Mouse (Mus musculus) midbrain, embryonic 16.5 days (tissue): ENCODE results near the gene Tcaim. TPM values are rescaled to one million over a fixed set of nuclear protein-coding genes. Genes with fewer than 3 reads are reported as not detected.
"Not testable (repeated sequence)": the region's sequence is repeated elsewhere in the genome, so short reads cannot be mapped to it uniquely, and the experiment has no call there.

Experiments used
- ATAC-seq: fragments of 200-750 bp; cut with Nextera tagmentation; 2 replicates; pipeline ENCODE4 v1.8.0; 2017; ENCODE audit warnings: moderate TSS enrichment
- H3K27ac ChIP-seq: fragments of 300-500 bp; sonication (generic); 2 replicates; pipeline ENCODE4 v1.5.1; 2014; ENCODE audit warnings: mild to moderate bottlenecking, low read length, mixed read lengths
- H3K27me3 ChIP-seq: fragments of 300-500 bp; sonication (generic); 2 replicates; pipeline ENCODE4 v1.6.1; 2014; ENCODE audit warnings: low read depth, low read length, mixed read lengths; ENCODE audit not compliant: control insufficient read depth, insufficient read depth
- H3K36me3 ChIP-seq: fragments of 300-500 bp; sonication (generic); 2 replicates; pipeline ENCODE4 v1.6.1; 2014; ENCODE audit warnings: mild to moderate bottlenecking, low read length, moderate library complexity, mixed read lengths; ENCODE audit not compliant: control insufficient read depth, insufficient read depth
- H3K4me1 ChIP-seq: fragments of 300-500 bp; sonication (generic); 2 replicates; pipeline ENCODE4 v1.6.1; 2014; ENCODE audit warnings: mild to moderate bottlenecking, low read length, mixed read lengths; ENCODE audit not compliant: control insufficient read depth, insufficient read depth
- H3K4me2 ChIP-seq: fragments of 300-500 bp; sonication (generic); 2 replicates; pipeline ENCODE4 v1.6.1; 2014; ENCODE audit warnings: mild to moderate bottlenecking, low read length, mixed read lengths
- H3K4me3 ChIP-seq: fragments of 300-500 bp; sonication (generic); 2 replicates; pipeline ENCODE4 v1.5.1; 2014; ENCODE audit warnings: low read depth, mild to moderate bottlenecking, low read length, moderate library complexity, mixed read lengths
- H3K9ac ChIP-seq: fragments of 300-500 bp; sonication (generic); 2 replicates; pipeline ENCODE4 v1.6.1; 2014; ENCODE audit warnings: low read depth, low read length, mixed read lengths
- H3K9me3 ChIP-seq: fragments of 300-500 bp; sonication (generic); replicated peaks from 2 replicates; pipeline ENCODE4 v1.6.1; 2014; ENCODE audit warnings: mild to moderate bottlenecking, low read length, mixed read lengths; ENCODE audit not compliant: control insufficient read depth, poor library complexity, severe bottlenecking
- WGBS: fragments of 180-500 bp; shearing (Covaris S2); extraction: QIAGEN DNeasy Blood & Tissue Kit; methylation state at CpG from one replicate; pipeline ENCODE4 v1.1.7; 2014; 5-methylcytosine and 5-hydroxymethylcytosine counted together
- polyA plus RNA-seq: library from polyadenylated mRNA; unstranded; fragments of >200 nt; fragmentation: Nextera tagmentation; extraction: Ambion mirVana; gene quantifications from 2 replicates; pipeline ENCODE4 v1.2.1, GENCODE M21; 2015

Tcaim gene
- polyA plus RNA-seq, 1 experiment from 2014 or later, result 9.9 TPM

DNA sequence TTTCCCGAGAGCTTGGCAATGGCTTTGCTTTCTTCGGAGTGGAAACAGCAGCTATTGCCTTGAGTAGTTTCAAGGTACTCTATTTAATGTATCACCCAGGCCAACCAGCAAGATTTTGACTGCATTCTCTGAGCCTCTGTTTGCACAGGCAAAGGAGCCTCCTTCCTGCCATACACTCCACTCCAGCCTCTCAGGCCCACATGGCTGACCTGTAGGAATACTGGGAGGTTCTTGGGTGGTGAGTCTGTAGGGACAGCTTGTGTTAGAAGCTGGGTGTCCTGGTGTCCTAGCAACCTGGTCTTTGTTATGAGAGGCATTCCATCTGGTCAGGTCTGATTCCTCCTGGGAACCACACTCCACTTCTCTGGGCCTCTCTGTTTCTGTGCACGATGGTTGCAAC lies 38.4 kb downstream of the Tcaim start, which contains the start of gene Gm35549:
Gene Gm35549, minus strand, starts transcription at position 276 of the 400 bp plus-strand sequence.
- H3K4me3 ChIP-seq, result no peak within 1 kb of the TSS

DNA sequence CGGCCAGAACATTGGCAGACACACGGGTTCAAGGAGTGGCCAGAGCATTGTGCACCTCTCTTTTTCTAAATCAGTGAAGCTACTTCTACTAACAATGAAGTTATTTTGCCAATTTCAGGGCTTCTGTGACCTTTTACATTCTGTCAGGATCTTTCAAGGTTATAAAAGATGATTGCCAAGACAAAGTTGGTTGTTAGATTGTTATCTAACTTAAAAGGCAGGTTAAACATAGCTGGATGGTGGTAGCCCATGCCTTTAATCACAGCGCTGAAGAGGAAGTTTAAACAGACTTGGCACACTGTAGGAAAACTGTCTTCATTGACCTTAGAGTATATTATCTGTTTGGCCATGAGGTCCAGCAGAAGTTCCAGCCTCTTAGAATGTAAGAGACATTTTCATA lies 40.3 kb downstream of the Tcaim start:
- ATAC-seq, result no peak
- Histone ChIP-seq H3K4me2 (no peak overlapping the region), H3K27me3 (no peaks in the 10 kb centered on the region), H3K9me3 (peaks cover 3% of the 10 kb centered on the region; the same call in 1 of the 2 replicates), H3K4me3 (no peak overlapping the region), H3K36me3 (peaks cover 15% of the 10 kb centered on the region), H3K4me1 (no peaks in the 10 kb centered on the region), H3K9ac (no peak overlapping the region), H3K27ac (no peak overlapping the region)
- WGBS, result 88% methylated on average over 3 of the region's 3 CpGs

More for the DNA sequence above, 38.4 kb downstream of the Tcaim start, which contains the start of gene Gm35549:
- no peak for ATAC-seq
- H3K36me3 ChIP-seq, result peaks cover 5% of the 10 kb centered on the region
- no peak within 1 kb of the TSS for H3K27ac ChIP-seq
- peaks cover 3% of the 10 kb centered on the region; the same call in 1 of the 2 replicates for H3K9me3 ChIP-seq
- 86% methylated on average over 3 of the region's 3 CpGs for WGBS
- no peak within 1 kb of the TSS for H3K9ac ChIP-seq
- H3K27me3 ChIP-seq, result no peaks in the 10 kb centered on the region
- H3K4me2 ChIP-seq, result no peak within 1 kb of the TSS
- H3K4me1 ChIP-seq, result no peaks in the 10 kb centered on the region

DNA sequence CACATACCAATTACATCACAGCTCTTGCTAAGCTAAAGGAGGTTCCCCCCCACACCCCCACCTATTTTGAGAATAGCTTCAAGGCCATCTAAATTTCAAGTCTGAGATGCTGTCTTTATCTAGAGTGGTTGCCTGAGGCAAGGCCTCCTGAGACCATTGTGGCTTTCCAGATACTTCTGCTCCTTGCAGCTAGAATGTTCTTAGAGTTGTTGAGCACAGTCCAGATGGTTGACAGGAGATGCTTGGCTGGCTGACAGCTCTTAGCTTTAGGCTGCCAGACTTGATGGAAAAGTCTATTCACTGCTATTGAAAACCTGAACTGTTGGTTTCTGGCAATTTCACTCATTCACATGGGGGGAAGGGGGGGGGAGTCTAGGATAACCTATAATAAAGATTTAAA lies 40.8 kb downstream of the Tcaim start:
- no peak overlapping the region for H3K4me2 ChIP-seq

DNA sequence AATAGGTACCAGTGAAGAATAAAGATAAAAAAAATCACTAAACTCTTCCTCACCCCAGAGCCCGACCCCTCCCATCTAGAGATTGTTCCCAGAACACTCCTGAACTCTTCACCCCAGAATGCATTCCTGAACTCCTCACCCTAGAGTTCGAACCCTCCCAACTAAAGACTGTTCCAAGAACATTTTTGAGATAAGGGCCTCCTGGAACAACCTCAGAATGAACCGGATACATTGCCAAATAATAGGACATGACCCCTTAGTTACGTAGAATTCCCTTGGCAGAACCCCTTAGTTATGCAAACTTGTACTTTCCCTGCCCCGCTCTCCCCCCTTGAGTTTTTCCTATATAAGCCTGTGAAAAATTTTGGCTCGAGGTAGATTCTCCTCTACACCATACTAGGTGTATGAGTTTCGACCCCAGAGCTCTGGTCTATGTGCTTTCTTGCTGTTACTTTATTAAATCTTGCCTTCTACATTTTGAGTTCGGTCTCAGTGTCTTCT lies 42.5 kb downstream of the Tcaim start:
- WGBS, result 94% methylated on average over 6 of the region's 8 CpGs
- not testable (repeated sequence) for H3K27me3 ChIP-seq, H3K9me3 ChIP-seq, H3K4me2 ChIP-seq, ATAC-seq, H3K9ac ChIP-seq, H3K27ac ChIP-seq, H3K4me1 ChIP-seq, H3K4me3 ChIP-seq
- H3K36me3 ChIP-seq, result peaks cover 35% of the 10 kb centered on the region

More for the DNA sequence above, 40.8 kb downstream of the Tcaim start:
- no peak overlapping the region for H3K27ac ChIP-seq
- no peaks in the 10 kb centered on the region for H3K4me1 ChIP-seq
- ATAC-seq, result no peak
- no peak overlapping the region for H3K9ac ChIP-seq
- H3K27me3 ChIP-seq, result no peaks in the 10 kb centered on the region
- H3K36me3 ChIP-seq, result peaks cover 18% of the 10 kb centered on the region
- H3K9me3 ChIP-seq, result peaks cover 3% of the 10 kb centered on the region; the same call in 1 of the 2 replicates
- no peak overlapping the region for H3K4me3 ChIP-seq

DNA sequence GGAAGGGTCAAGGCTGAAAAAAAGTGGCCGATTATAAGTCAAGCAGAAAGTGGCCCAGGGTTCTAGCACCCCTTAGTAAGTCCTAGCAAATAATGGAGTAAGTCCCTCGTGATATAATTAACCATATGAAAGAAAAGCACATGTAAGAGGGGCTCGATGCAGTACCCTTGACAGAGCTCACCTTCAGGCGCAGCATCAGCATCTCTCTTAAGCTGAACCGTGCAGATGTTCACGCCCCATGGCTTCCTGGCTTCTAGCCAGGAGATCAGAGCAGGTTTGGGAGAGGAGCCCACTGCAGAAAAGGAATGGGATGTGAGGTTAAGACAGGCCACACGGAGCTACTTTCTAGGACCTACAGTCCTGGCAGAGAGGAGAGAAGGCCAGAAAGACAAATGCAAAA lies 49.2 kb downstream of the Tcaim start:
- Histone ChIP-seq H3K9ac (no peak overlapping the region), H3K9me3 (no peaks in the 10 kb centered on the region), H3K4me2 (no peak overlapping the region), H3K4me3 (no peak overlapping the region), H3K4me1 (no peaks in the 10 kb centered on the region), H3K27ac (no peak overlapping the region), H3K36me3 (peaks cover 79% of the 10 kb centered on the region), H3K27me3 (no peaks in the 10 kb centered on the region)
- no peak for ATAC-seq
- WGBS, result 91% methylated on average over 7 of the region's 7 CpGs

DNA sequence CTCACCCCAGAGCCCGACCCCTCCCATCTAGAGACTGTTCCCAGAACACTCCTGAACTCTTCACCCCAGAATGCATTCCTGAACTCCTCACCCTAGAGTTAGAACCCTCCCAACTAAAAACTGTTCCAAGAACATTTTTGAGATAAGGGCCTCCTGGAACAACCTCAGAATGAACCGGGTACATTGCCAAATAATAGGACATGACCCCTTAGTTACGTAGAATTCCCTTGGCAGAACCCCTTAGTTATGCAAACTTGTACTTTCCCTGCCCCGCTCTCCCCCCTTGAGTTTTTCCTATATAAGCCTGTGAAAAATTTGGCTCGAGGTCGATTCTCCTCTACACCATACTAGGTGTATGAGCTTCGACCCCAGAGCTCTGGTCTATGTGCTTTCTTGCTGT lies 49.8 kb downstream of the Tcaim start:
- not testable (repeated sequence) for H3K9me3 ChIP-seq, H3K27ac ChIP-seq, H3K9ac ChIP-seq, H3K27me3 ChIP-seq, ATAC-seq, H3K4me1 ChIP-seq, H3K4me2 ChIP-seq, H3K4me3 ChIP-seq
- WGBS, result 95% methylated on average over 2 of the region's 7 CpGs
- peaks cover 81% of the 10 kb centered on the region for H3K36me3 ChIP-seq

DNA sequence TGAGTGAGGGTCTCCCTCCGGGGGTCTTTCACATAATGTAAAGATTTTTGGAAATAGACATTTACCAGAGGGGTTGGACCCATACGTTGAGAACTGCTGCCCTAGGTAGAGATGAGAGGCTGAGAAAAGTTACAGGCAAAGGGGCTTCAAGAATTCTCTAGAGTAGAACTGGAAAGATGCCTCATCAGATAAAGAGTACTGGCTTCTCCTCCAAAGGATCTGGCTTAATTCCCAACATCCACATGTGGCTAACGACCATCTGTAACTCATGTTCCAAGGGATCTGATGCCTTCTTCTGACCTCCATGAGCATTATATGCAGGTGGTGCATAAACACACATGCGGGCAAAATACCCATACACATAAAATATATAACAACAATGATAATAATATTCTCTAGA lies 50.3 kb downstream of the Tcaim start:
- H3K36me3 ChIP-seq, result peaks cover 83% of the 10 kb centered on the region
- WGBS, result 97% methylated on average over 4 of the region's 4 CpGs
- ATAC-seq, result no peak

DNA sequence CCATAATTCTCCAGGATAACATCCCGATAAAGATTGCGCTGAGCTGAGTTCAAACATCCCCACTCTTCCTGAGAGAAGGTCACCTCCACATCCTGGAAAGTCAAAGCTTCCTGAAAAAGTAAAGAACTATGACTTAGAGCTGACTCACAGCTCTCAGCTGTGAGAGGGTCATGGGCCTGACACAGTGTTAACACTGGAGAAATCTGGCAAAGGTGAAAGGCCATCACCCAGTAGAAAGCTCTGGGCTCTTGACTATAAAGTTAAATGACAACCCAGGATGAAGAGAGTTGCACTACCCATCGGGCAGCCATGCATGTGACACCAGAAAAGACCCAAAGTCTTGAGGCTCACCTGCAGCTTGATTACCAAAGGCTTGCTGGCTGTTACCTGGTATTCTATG lies 51.4 kb downstream of the Tcaim start:
- WGBS, result 97% methylated on average over 3 of the region's 3 CpGs
- H3K36me3 ChIP-seq, result peaks cover 86% of the 10 kb centered on the region
- no peak overlapping the region for H3K4me3 ChIP-seq
- H3K4me2 ChIP-seq, result no peak overlapping the region
- no peak overlapping the region for H3K9ac ChIP-seq
- H3K4me1 ChIP-seq, result no peaks in the 10 kb centered on the region
- H3K27me3 ChIP-seq, result no peaks in the 10 kb centered on the region
- 0 out of 2 replicates have a peak, but pooled peaks cover 3% of the 10 kb centered on the region for H3K9me3 ChIP-seq
- H3K27ac ChIP-seq, result no peak overlapping the region
- no peak for ATAC-seq

More for the DNA sequence above, 50.3 kb downstream of the Tcaim start:
- Histone ChIP-seq H3K27me3 (no peaks in the 10 kb centered on the region), H3K4me1 (no peaks in the 10 kb centered on the region), H3K4me2 (no peak overlapping the region), H3K4me3 (no peak overlapping the region), H3K27ac (no peak overlapping the region), H3K9me3 (no peaks in the 10 kb centered on the region), H3K9ac (no peak overlapping the region)

DNA sequence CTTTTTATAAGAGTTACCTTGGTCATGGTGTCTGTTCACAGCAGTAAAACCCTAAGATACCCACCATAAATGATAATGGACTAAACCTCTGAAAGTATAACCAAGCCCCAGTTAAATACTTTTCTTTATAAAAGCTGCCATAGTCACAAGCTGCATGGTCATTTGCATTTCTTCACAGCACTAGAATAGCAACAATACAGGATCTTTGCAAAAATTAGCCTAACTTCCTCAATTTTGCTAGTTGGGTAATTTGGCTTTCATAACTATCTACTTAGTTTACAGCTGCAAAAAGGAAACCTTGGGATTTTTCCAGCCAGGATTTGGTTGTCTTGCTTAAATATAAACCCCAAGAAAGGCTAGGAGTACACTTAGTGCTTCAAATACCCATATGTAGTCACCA lies 55.4 kb downstream of the Tcaim start:
- no peak overlapping the region for H3K27ac ChIP-seq
- no peak overlapping the region for H3K4me3 ChIP-seq
- no peak overlapping the region for H3K9ac ChIP-seq
- peaks cover 55% of the 10 kb centered on the region for H3K36me3 ChIP-seq
- H3K4me1 ChIP-seq, result peaks cover 17% of the 10 kb centered on the region
- H3K9me3 ChIP-seq, result 0 out of 2 replicates have a peak, but pooled peaks cover 3% of the 10 kb centered on the region
- no peak overlapping the region for H3K4me2 ChIP-seq
- no peak for ATAC-seq
- no peaks in the 10 kb centered on the region for H3K27me3 ChIP-seq
